Mouse (Mus musculus) frontal cortex, postnatal 10 days (tissue): ENCODE measurements at regions not wholly inside any gene's neighbourhood (a gene's known extent, or its start where the extent isn't known, plus 50 kb on each side); places are given as distances from the start of the nearest gene placed in this dataset.

Experiments
- DNase-seq, 2 experiments: peaks; one replicate each; pipeline ENCODE4 v3.0.0; 2022; ENCODE audit warnings: low spot score in 2 of 2, mixed read lengths in 1 of 2

- peak in 1 of 2 experiments; percentile 46 for DNase-seq
Measured at GRCm38 (mm10) chr13:44074172-44074571, 289.6 kb downstream of the Cd83 start.

DNA sequence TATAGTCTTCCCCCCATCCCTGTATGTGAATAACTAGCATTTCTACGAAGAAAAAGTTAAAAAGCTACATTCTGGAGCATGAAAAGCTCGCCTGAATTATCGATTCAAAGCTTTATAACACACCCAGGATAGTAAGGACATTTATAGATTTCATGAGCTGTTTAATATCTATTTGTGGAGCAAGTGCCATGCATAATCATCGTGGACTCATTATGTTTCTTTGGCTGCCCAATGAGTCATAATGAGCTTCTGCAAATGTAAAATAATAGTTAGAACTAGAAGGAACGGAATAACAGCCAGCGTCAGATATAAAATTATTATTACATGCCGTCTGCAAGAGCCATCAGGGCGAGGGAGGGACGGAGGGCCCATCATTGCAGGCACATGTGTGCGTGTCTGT is 292.4 kb downstream of the Cd83 start:
- no peak for DNase-seq

DNA sequence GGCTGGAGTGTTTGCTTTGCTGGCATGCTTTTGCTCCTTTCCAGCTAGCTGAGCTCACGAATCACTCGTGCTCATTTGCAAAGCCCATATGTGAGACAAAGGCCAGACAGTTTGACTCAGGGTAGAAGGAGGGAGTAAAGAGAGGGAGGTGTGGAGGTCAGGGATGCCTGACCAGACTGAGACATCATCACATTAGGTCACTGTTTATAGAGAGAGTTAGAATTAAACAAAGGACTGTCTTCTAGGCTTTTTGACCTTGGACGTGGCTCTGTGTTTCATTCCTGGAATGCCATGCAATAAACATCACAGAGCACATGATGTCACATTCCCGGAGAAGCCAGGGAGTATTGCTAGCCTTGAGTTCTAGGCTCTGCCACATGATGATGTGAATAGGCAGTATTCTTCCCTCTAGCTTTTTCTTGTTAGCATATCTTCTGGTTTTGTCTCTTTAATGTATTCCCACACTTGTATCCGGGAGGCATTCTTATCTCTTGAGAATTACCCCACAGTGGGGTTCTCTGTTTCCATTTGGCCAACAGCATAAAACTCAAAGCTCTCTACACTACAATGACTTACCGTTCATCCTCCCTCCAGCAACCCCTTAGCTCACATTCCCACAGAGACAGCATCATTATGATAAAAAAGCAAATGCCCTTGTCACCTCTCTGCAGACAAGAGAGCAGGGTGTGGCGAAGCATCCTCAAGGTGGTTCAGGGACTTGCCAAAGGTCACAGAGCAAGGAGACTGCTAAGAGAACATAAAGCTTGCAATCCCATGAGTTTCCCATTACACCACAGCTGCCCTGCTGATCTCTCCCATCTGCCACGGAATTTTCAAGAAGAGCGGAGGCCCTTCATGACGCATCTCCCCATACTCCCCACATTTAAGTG is 301.3 kb downstream of the Cd83 start:
- no peak for DNase-seq

GRCm38 (mm10) chr13:44086801-44087200 is 302.2 kb downstream of the Cd83 start:
- peak; percentile 37 to 40 for DNase-seq

- no peak for DNase-seq
Measured at GRCm38 (mm10) chr13:44097141-44097540, 312.6 kb downstream of the Cd83 start.

DNA sequence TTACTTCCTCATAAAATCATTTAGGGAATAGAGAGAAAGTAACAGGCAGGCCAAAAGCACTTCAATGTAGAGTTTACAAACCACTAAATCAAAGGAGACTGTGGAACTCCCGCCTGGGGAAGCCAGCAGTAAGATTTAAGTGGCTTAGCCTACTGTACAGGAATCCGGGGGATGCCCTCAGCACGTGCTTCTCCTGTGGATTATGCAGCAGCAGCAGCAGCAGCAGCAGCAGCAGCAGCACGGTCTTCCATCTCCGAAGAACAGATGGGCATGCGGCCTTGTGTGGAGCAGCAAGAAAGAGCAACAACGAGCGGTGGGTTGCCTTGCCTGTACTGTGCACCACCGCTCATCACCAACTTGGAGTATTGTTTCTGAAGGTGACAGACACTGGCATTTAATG is 314.9 kb downstream of the Cd83 start:
- peak in 1 of 2 experiments; percentile 20 for DNase-seq

DNA sequence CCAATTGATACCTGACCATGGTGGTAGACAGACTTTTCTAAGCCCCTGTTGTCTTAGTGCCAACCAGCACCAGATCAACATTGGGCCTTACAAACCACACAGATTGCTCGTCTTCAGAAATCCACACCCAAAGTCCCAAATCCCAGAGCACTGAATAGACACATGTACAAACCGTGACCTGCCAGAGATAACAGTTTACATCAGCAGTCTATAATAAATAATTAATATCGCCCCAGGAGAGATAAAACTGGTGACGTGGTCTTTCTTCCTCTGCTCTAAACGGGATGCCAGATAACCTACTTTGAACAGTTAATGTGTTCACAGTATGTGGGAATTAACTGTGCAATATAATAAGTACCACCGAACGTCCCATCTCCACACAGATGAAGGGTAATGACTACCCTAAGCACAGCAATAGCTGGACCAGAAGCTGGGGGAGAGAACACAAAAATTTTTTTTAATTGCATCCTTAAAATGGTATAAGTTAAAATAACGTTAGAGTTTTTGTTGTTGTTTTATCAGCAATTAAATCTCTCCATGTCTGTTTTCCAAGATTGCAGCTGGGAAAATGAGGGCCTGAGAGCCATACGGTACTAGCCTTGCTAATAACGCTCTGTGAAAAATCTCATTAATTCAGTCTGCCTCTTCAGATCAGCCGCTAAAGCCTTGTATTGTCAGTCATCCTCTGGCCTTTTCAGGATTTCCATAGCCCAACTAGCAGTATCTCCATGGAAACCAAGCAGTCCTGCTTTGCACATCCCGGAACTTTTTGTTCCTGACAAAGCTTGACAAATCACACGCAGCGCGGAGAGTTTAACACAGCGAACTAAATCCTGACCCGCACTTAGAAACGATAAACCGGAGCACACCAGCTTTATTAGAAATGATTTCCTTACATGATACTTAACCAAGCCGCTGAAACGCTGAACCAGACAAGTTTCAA is 315.8 kb downstream of the Cd83 start:
- DNase-seq: peak; percentile 30 to 37

DNA sequence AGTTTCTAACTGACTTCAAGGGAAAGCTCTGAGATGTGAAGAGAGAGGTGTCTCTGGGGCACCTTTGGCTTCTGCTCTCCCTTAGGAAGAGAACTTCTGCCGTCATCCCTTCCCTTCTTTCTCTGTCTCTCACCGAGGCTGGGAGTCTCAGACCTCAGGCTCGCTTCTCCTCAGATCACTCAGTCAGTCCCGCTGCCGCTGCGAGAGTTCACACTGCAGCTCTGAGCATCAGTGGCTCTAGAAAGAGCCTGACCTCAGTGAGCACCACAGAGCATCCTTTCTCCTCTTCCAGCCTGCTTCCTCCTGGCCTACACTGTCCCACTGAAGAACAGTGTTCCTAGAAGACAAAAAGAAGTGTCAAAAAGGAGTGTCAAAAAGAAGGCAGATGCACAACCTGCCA is 316.6 kb downstream of the Cd83 start:
- DNase-seq: no peak

- DNase-seq: no peak
Measured at GRCm38 (mm10) chr13:44101806-44102205, 317.2 kb downstream of the Cd83 start.

DNA sequence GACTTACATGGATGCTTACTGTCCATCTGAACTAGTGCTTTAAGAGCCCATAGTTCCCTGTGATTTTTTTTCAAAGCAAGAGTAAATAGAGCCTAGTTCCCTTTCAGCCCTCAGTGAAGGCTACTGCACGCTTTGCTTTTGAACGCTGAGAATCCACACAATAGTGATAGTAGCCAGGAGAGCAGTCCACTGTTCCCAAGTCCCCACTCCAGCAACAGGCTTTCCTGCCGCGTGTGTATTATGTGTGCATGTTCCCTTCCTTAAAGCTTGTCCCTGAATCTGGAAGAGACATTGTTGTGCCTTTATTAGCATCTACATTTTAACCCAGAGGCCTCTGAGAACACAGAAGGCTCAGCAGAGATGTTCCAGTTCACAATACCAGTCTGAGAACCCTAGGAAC is 317.7 kb downstream of the Cd83 start:
- DNase-seq: no peak

DNA sequence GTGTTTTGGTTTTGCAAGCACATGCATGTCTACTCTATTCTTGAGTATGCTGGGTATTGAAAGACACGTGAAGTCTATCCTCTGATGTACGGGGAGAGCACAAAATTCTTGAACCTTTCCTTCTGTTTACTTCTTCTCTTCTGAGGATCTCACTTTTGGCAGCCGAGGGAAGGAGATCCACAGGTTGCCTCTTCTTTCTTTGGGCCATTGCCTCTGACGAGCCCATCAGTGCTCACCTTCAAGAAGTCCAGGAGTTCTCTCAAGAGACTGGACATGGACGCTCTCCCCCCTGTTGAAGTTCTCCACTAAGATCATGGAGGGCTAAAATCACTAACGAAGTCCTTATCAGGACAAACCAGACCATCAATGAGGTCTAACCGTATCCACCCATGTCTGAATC is 318.8 kb downstream of the Cd83 start:
- no peak for DNase-seq

DNA sequence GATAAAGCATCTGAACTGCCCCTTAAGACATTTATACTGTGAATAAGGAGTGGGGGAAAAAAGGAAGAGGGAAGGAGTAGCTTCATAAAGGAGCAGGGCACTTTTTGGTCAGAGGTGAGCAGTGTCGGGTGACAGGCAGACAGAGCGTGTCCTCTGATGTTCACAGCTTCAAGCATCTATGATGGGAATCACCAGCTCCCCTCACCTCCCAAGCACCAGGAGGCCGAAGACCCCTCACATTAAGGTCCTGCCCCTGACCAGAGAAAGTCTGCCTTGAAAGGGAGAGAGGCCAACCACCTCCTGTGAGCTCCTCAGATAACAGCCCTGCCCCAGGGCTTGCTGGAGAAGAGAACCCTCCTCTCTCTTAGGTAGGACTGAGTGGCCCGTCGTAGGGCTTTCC is 320.6 kb downstream of the Cd83 start:
- no peak for DNase-seq

GRCm38 (mm10) chr13:44108695-44109094 is 324.1 kb downstream of the Cd83 start:
- no peak for DNase-seq

GRCm38 (mm10) chr13:44113043-44113442 is 328.5 kb downstream of the Cd83 start:
- DNase-seq: no peak

- DNase-seq: no peak
Measured at GRCm38 (mm10) chr13:44114856-44115255, 330.3 kb downstream of the Cd83 start.

DNA sequence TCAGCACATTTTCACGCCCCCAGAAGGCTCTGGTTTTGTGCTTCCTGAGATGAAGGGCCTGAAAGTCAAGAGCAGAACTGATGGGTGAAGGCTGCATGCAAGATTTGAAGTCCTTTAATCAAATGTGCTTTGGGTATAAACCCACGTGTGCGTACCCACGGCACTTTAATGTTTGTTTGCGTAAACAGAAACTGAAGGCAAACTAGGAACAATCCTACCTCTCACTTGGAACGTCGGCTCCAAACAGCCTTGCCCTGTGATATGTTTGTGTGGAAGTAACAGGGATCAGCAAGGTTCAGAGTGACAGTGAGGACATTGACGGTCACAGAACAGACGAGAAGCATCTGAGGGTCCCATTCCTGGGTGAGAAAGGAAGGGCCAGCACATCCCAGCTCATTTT is 333.3 kb downstream of the Cd83 start:
- no peak for DNase-seq

DNA sequence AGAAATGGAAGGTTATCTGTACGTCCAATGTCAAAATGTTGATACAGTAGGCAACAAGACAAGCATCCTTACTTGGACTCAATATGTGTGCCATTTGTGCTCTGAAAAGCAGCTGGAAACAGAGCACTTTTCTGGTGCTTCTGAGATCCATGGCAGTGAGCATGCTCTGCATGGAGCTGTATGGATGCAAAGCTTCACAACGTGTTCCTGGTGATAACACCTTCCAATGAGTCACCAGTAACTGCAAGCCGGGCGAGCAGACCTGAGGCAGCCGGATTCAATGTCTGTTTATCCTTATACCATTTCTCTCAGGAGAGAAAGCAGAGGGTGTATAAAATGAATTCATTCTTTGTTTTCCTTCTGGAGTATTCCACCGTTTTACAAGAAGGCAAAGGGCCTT is 334.3 kb downstream of the Cd83 start:
- no peak for DNase-seq

DNA sequence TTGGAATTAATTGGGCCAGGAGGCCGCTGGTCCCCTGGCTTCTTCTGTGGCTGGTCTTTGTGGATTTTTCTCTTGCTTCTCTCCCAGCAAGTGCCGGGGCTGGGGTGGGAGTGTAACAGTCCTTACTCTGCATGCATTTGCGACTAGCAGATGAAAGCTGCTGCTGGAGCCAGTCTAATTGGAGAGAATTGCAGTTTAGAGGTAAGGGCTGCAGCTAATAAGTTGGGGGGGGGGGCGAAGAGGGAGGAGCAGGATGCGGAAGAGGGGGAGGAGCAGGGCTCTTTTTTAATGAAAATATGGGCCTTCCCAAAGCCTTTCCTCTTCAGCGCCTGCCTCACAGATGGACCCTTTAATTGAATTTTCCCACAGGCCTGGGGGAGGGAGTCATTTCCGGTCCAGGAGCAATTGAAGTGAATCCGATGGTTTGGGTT is 336.7 kb downstream of the Cd83 start:
- DNase-seq: no peak

DNA sequence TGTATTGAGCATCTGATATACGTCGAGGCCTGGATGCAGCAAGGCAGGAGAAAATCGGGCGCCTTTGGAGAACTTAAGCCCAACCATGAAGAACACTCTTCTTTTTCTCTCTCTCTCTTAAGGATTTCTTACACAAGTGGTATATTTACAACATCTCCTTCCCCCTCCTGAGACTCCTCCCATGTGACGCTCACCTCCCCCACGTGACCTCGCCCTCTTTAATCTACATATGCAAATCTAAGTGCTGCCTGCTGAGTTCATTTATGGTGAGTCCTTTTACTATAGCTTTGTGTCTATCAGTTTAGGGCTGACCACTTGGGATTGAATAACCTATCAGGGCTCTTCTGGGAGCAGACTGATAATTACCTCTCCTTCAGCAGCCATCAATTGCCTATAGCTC is 337.4 kb downstream of the Cd83 start:
- DNase-seq: no peak

DNA sequence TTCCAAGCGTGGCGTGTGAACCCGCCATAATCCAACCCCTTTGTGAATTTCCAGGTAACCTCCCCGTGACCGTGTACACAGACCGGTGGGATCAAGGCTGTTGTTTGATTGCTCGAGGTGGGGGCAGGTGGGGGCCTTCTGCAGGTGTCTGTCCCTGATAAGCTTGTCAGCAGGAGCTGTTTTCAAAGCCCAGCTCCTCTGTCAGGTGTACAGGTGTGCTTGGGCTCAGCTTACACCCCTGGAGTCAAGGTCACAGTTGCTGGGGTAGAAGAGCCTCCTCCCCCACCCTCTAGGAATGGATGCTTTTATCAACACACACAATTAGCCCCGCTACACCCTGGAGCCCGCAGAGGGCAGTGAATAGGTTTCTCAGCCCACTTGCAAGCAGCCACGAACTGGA is 341.6 kb downstream of the Cd83 start:
- DNase-seq: no peak

GRCm38 (mm10) chr13:44128506-44129274 is 344.1 kb downstream of the Cd83 start:
- DNase-seq: no peak

DNA sequence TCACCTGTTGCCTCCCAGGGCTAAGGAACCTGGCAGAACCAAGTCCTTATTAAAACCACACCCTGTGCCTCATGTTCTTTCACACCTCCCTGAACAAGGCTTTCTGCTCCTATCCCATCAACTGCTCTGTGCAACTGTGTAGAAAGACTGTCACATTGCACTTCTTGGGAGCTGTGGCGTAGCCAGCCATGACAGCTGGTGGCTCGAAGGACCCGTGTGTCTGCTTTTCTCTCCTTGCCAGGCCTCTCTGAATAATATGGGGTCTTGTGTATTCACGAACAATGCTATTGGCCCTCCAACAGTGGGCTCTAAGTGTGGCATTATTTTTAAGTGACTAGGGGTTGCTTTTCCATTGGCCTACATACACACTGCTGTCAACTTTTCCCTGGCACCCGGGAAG is 347.3 kb downstream of the Cd83 start:
- DNase-seq: no peak
